11 mouse cellular contexts compared by ENCODE assay signal in genomic region chr15:93133379-93133778, GRCm38 (mm10).
DNase-seq lines count a peak whose midpoint lies in the region; ATAC-seq and TF ChIP-seq lines count a peak whose summit lies in the region.
"Had no signal": no experiment of that assay in that cellular context is flagged by ENCODE, and none has a peak within 500 bp of the region (broad histone marks: within the 10 kb centered on the region; RNA-seq: fewer than 3 reads in every experiment).

No protein-coding gene starts in this region.

- ATAC-seq in forebrain, embryonic 16.5 days: no peak
- ATAC-seq in activated CD4-positive, CD25-positive, alpha-beta regulatory T cell, adult 4 months: no peak

- intact Hi-C loops in gastrocnemius, adult 2 months (cut with DNase I): no loop called here

- H3K9me3 ChIP-seq in forebrain, embryonic 16.5 days (ENCODE audit: control insufficient read depth, low read length): no peaks in the 10 kb centered on the region
- H3K9me3 ChIP-seq: heart, embryonic 15.5 days; limb, embryonic 12.5 days had no signal

- H3K4me2 ChIP-seq in forebrain, embryonic 16.5 days (ENCODE audit: low read length): peak overlapping the region; percentile 28; the same call in 1 of the 2 replicates
- H3K4me2 ChIP-seq: heart, embryonic 15.5 days; limb, embryonic 12.5 days had no signal

- DNase-seq in gastrocnemius, adult 2 months: no peak
- no peak for DNase-seq in gastrocnemius, adult 8-10 months (ENCODE audit: low spot score in 2 of 2)
- DNase-seq in layer of hippocampus, postnatal 25 days (ENCODE audit: extremely low spot score in 1 of 2, low spot score in 1 of 2): peak; percentile 33 to 35
- peak; percentile 22 for DNase-seq in retina, embryonic 14.5 days (ENCODE audit: low spot score)
- no peak for DNase-seq in c-Kit-positive CD71-positive TER-119-positive erythroid progenitor cells, embryonic 14.5 days (ENCODE audit: low spot score)
- no peak for DNase-seq in cerebellum, adult 2 months
- DNase-seq: adrenal gland, postnatal 14 days had no signal

- H3K4me3 ChIP-seq in gastrocnemius, adult 2 months: 0 out of 2 replicates have a peak overlapping the region, but pooled peaks have one; percentile 2
- H3K4me3 ChIP-seq in forebrain, embryonic 16.5 days (replicated peaks; ENCODE audit: low read length): peak overlapping the region; percentile 15; the same call in 1 of the 2 replicates
- H3K4me3 ChIP-seq in cerebellum, adult 2 months (replicated peaks; ENCODE audit: insufficient read depth, low read depth, low read length): no peak overlapping the region
- H3K4me3 ChIP-seq: heart, embryonic 15.5 days; limb, embryonic 12.5 days had no signal

- H3K9ac ChIP-seq in forebrain, embryonic 16.5 days (replicated peaks; ENCODE audit: low read depth, low read length): peak overlapping the region; percentile 29; the same call in 1 of the 2 replicates
- H3K9ac ChIP-seq: heart, embryonic 15.5 days; limb, embryonic 12.5 days had no signal

- WGBS in forebrain, embryonic 16.5 days: 60% methylated on average over 18 of the region's 18 CpGs
- WGBS in cerebellum, adult 2 months: 43% methylated on average over 18 of the region's 18 CpGs

- H3K36me3 ChIP-seq in forebrain, embryonic 16.5 days (ENCODE audit: control insufficient read depth, insufficient read depth): no peaks in the 10 kb centered on the region
- H3K36me3 ChIP-seq: heart, embryonic 15.5 days; limb, embryonic 12.5 days had no signal

- no peaks in the 10 kb centered on the region for H3K27me3 ChIP-seq in forebrain, embryonic 16.5 days (replicated peaks; ENCODE audit: control insufficient read depth, insufficient read depth, low read length)
- H3K27me3 ChIP-seq in cerebellum, adult 2 months (ENCODE audit: control insufficient read depth, insufficient read depth, low read length): no peaks in the 10 kb centered on the region; the same call in 1 of the 2 replicates
- H3K27me3 ChIP-seq: heart, embryonic 15.5 days; limb, embryonic 12.5 days had no signal

- no peak for TF ChIP-seq POLR2A in cerebellum, adult 2 months (IDR thresholded peaks at IDR 0.05; ENCODE audit: borderline replicate concordance, insufficient read depth, low read length)

- peaks cover 3% of the 10 kb centered on the region for H3K4me1 ChIP-seq in forebrain, embryonic 16.5 days (replicated peaks; ENCODE audit: control insufficient read depth, insufficient read depth, low read length)
- no peaks in the 10 kb centered on the region for H3K4me1 ChIP-seq in cerebellum, adult 2 months (ENCODE audit: control insufficient read depth, insufficient read depth, low read length)
- H3K4me1 ChIP-seq: heart, embryonic 15.5 days; limb, embryonic 12.5 days had no signal

- H3K27ac ChIP-seq in gastrocnemius, adult 2 months: no peak overlapping the region
- H3K27ac ChIP-seq in forebrain, embryonic 16.5 days (ENCODE audit: low read length): no peak overlapping the region
- no peak overlapping the region for H3K27ac ChIP-seq in cerebellum, adult 2 months (ENCODE audit: insufficient read depth, low read length)
- H3K27ac ChIP-seq: heart, embryonic 15.5 days; limb, embryonic 12.5 days had no signal

- no peak for TF ChIP-seq CTCF in gastrocnemius, adult 2 months (IDR thresholded peaks at IDR 0.05)
- TF ChIP-seq CTCF in cerebellum, adult 2 months (IDR thresholded peaks at IDR 0.05; ENCODE audit: borderline replicate concordance, insufficient read depth, low read depth, low read length): no peak

Comparison
In these comparisons a context has a peak if more than half of its experiments do, and no peak if none do; other contexts are left out.
1. DNase-seq: peak in layer of hippocampus, postnatal 25 days (2 of 2) and retina, embryonic 14.5 days (single experiment); none in gastrocnemius, adult 2 months (single experiment), gastrocnemius, adult 8-10 months (0 of 2), c-Kit-positive CD71-positive TER-119-positive erythroid progenitor cells, embryonic 14.5 days (single experiment) and cerebellum, adult 2 months (0 of 2).